Mouse (Mus musculus): ENCODE measurements around the gene Dhx8. TPM values are rescaled to one million over a fixed set of nuclear protein-coding genes. Genes with fewer than 3 reads are reported as not detected.
A peak's percentile ranks its signal among the peaks of the same experiment; 100 is the strongest.

Gene Dhx8
- polyA plus RNA-seq, 1 experiment from 2014 or later, result 36.4 TPM

GRCm38 (mm10) chr11:101783584-101783983, 50.9 kb downstream of the Dhx8 start:
- no peak overlapping the region for H3K9ac ChIP-seq
- H3K27me3 ChIP-seq, result peaks cover 53% of the 10 kb centered on the region
- no peaks in the 10 kb centered on the region for H3K36me3 ChIP-seq
- 21% methylated on average over 9 of the region's 9 CpGs for WGBS
- peak overlapping the region; percentile 96 for H3K4me2 ChIP-seq (replicated peaks)
- peak overlapping the region; percentile 58 for H3K4me3 ChIP-seq (replicated peaks)
- H3K9me3 ChIP-seq (replicated peaks), result no peaks in the 10 kb centered on the region
- H3K4me1 ChIP-seq, result peaks cover 32% of the 10 kb centered on the region
- no peak overlapping the region for H3K27ac ChIP-seq (replicated peaks)
- no peak for ATAC-seq (ENCODE audit: insufficient number of reproducible peaks, low FRiP score, low TSS enrichment, low read depth)

DNA sequence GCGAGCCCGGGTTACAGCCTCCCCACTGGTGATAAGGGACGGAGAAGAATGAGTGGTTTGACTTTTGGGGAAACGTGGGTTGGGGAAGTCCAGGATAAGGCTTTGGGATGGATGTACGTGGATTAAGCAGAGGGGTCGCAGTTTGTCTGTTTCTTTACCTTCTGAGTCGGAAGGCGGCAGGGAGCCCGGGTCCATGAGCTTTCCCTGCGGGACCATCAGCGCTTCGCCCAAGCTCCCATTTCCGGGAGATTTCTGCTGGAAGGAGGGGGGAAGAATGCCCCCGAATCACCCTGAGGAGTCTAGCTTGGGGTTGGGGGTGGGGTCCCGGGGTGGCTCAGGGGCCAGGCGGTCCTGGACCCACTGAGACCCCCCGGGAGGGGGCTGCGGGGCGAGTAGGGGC, 51.4 kb downstream of the Dhx8 start:
- no peak overlapping the region for H3K9ac ChIP-seq
- H3K4me1 ChIP-seq, result peaks cover 32% of the 10 kb centered on the region
- H3K36me3 ChIP-seq, result no peaks in the 10 kb centered on the region
- no peak for ATAC-seq (ENCODE audit: insufficient number of reproducible peaks, low FRiP score, low TSS enrichment, low read depth)
- peaks cover 53% of the 10 kb centered on the region for H3K27me3 ChIP-seq
- H3K27ac ChIP-seq (replicated peaks), result no peak overlapping the region
- H3K9me3 ChIP-seq (replicated peaks), result no peaks in the 10 kb centered on the region
- H3K4me2 ChIP-seq (replicated peaks), result peak overlapping the region; percentile 96
- WGBS, result 3% methylated on average over 17 of the region's 19 CpGs
- peak overlapping the region; percentile 58 for H3K4me3 ChIP-seq (replicated peaks)

DNA sequence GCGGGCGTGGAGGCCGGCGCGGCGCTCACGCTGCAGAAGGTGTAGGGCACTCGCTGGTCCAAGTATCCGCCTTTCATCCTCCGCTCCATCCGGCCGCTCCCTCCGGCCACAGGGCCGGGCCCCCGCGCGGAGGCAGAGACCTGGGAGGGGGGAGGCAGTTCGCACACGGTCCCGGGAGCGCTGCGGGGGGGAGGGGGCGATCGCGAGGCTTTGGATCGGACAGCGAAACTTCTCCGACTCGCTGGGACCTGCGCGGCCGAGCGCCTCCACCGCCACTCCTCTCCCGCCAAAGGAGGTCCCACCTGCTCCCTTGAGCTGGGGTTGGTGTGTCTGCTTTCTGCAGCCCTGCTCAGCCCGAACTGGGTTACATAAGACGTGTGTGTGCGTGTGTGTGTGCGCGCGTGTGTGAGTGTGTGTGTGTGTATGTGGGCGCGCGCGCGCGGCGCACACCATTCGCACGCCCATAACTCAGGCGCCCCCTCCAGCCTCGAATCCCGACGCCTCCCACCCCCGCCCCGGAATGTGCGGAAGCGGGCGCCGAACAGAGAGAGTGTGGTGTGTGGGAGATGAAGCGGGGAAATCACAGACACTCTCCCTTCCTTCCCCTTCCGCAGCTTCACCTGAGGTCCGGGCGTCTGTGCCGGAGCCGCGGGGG, 51.9 kb downstream of the Dhx8 start:
- peaks cover 53% of the 10 kb centered on the region for H3K27me3 ChIP-seq
- WGBS, result under 1% methylated on average over 49 of the region's 67 CpGs
- H3K4me1 ChIP-seq, result peaks cover 32% of the 10 kb centered on the region
- peak overlapping the region; percentile 96 for H3K4me2 ChIP-seq (replicated peaks)
- peak overlapping the region; percentile 58 for H3K4me3 ChIP-seq (replicated peaks)
- ATAC-seq (ENCODE audit: insufficient number of reproducible peaks, low FRiP score, low TSS enrichment, low read depth), result peak; percentile 27; the same call in 1 of the 2 replicates
- H3K36me3 ChIP-seq, result no peaks in the 10 kb centered on the region
- peak overlapping the region; percentile 67; the same call in 1 of the 2 replicates for H3K27ac ChIP-seq (replicated peaks)
- H3K9me3 ChIP-seq (replicated peaks), result no peaks in the 10 kb centered on the region
- H3K9ac ChIP-seq, result peak overlapping the region; percentile 31

GRCm38 (mm10) chr11:101785143-101785851, 52.6 kb downstream of the Dhx8 start, which contains the start of gene Etv4:
Gene Etv4 (minus strand): TSS chr11:101785371.
- Histone ChIP-seq H3K27me3 (peaks cover 53% of the 10 kb centered on the region), H3K36me3 (no peaks in the 10 kb centered on the region), H3K4me1 (peaks cover 32% of the 10 kb centered on the region), H3K9ac (peak within 1 kb of the TSS; percentile 31), H3K9me3 (replicated peaks) (no peaks in the 10 kb centered on the region), H3K4me3 (replicated peaks) (peak within 1 kb of the TSS; percentile 58), H3K4me2 (replicated peaks) (peak within 1 kb of the TSS; percentile 96), H3K27ac (replicated peaks) (peak within 1 kb of the TSS; percentile 67; the same call in 1 of the 2 replicates)
- peak; percentile 90 for ATAC-seq (ENCODE audit: insufficient number of reproducible peaks, low FRiP score, low TSS enrichment, low read depth)
- under 1% methylated on average over 35 of the region's 35 CpGs for WGBS

GRCm38 (mm10) chr11:101785852-101786205, 53.1 kb downstream of the Dhx8 start:
- Histone ChIP-seq H3K9ac (no peak overlapping the region), H3K4me1 (peaks cover 35% of the 10 kb centered on the region), H3K4me2 (replicated peaks) (peak overlapping the region; percentile 96), H3K36me3 (no peaks in the 10 kb centered on the region), H3K27ac (replicated peaks) (no peak overlapping the region), H3K4me3 (replicated peaks) (peak overlapping the region; percentile 58), H3K27me3 (peaks cover 53% of the 10 kb centered on the region), H3K9me3 (replicated peaks) (no peaks in the 10 kb centered on the region)
- WGBS, result 13% methylated on average over 7 of the region's 7 CpGs
- no peak for ATAC-seq (ENCODE audit: insufficient number of reproducible peaks, low FRiP score, low TSS enrichment, low read depth)

DNA sequence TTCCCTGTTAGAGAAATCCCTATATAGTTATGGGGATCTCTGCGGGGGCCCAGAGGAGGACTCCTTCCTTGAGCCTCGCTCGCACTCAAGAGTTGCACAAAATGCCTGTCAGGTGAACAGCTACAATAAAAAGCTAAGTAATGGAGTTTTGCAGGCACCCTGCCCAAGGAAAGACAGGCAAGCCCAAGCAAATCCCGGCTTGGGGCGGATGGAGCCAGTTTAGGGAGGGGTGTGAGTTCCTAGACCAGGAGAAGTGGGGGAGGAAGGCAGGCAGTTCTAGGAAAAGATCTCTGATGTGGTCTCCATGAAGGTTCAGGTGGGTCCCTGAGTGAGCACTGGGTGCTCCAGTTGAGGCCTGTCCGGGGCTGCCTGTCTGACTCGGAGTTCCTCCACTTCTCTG, 53.9 kb downstream of the Dhx8 start:
- no peaks in the 10 kb centered on the region for H3K36me3 ChIP-seq
- H3K4me3 ChIP-seq (replicated peaks), result no peak overlapping the region
- no peak overlapping the region for H3K9ac ChIP-seq
- H3K4me1 ChIP-seq, result peaks cover 44% of the 10 kb centered on the region
- no peaks in the 10 kb centered on the region for H3K9me3 ChIP-seq (replicated peaks)
- ATAC-seq (ENCODE audit: insufficient number of reproducible peaks, low FRiP score, low TSS enrichment, low read depth), result no peak
- peaks cover 53% of the 10 kb centered on the region for H3K27me3 ChIP-seq
- no peak overlapping the region for H3K27ac ChIP-seq (replicated peaks)
- H3K4me2 ChIP-seq (replicated peaks), result no peak overlapping the region
- 44% methylated on average over 7 of the region's 7 CpGs for WGBS

- no peak overlapping the region for H3K9ac ChIP-seq
- H3K36me3 ChIP-seq, result no peaks in the 10 kb centered on the region
- H3K9me3 ChIP-seq (replicated peaks), result no peaks in the 10 kb centered on the region
- H3K27ac ChIP-seq (replicated peaks), result no peak overlapping the region
- no peak for ATAC-seq (ENCODE audit: insufficient number of reproducible peaks, low FRiP score, low TSS enrichment, low read depth)
- H3K4me1 ChIP-seq, result peaks cover 44% of the 10 kb centered on the region
- WGBS, result 81% methylated on average over 1 of the region's 1 CpGs
- no peak overlapping the region for H3K4me3 ChIP-seq (replicated peaks)
- no peak overlapping the region for H3K4me2 ChIP-seq (replicated peaks)
- H3K27me3 ChIP-seq, result peaks cover 50% of the 10 kb centered on the region
Observed at GRCm38 (mm10) chr11:101787432-101787831, 54.7 kb downstream of the Dhx8 start.

DNA sequence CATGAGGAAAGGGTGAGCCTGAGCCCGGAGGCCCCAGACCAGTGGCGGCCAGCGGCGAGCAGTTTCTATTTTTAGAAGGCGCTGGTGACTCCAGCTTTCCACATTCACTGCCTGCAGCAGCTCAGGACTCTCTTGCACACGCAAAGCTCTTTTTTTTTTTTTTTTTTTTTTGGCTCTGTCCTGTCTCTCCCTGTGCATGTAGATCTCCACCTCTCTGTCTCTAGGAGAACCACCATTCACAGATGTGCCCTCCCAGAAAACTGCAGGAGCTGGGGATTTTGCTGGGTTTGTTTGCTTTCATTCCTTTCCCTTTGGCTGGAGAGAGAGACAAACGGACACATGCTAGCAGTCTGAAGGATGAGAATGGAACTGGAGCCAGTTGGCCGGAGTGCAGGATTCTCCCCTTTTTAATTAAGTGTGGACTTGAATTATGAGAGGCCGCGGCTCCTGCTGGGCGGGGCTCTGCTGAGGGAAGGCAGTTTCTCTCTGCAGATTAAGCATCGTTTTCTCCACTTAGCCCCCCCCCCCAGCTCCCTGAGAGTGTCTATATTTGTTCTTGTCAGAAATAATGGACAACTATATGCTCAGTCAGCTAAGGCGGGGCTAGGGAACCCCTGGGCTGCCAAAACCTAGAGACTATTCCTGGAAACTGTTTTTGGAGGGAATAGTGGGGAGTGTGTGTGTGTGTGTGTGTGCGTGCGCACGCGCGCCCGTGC, 58.2 kb downstream of the Dhx8 start:
- WGBS, result 34% methylated on average over 19 of the region's 19 CpGs
- no peak for ATAC-seq (ENCODE audit: insufficient number of reproducible peaks, low FRiP score, low TSS enrichment, low read depth)
- Histone ChIP-seq H3K36me3 (no peaks in the 10 kb centered on the region), H3K4me2 (replicated peaks) (peak overlapping the region; percentile 30), H3K27ac (replicated peaks) (0 out of 2 replicates have a peak overlapping the region, but pooled peaks have one; percentile 29), H3K27me3 (peaks cover 22% of the 10 kb centered on the region), H3K9ac (no peak overlapping the region), H3K4me3 (replicated peaks) (no peak overlapping the region), H3K9me3 (replicated peaks) (no peaks in the 10 kb centered on the region), H3K4me1 (peaks cover 23% of the 10 kb centered on the region)

DNA sequence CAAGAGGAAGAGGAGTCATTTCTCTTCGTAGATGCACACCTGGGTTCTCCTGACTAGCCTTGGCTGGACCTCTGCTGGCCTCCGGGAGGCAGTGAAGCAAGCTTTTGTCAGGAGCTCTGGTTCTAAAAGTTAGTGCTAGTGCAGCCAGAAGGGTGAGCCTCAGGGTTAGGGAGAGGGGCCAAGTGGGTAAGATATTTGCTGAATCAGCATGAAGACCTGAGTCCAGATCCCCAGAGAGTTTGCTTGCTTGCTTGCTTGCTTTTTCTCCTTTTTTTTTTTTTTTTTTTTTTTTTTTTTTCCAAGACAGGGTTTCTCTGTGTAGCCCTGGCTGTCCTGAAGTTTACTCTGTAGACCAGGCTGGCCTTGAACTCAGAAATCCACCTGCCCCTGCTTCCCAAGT, 64.6 kb downstream of the Dhx8 start:
- WGBS, result 81% methylated on average over 2 of the region's 2 CpGs
- Histone ChIP-seq H3K4me2 (replicated peaks) (no peak overlapping the region), H3K9me3 (replicated peaks) (no peaks in the 10 kb centered on the region), H3K9ac (no peak overlapping the region), H3K27me3 (no peaks in the 10 kb centered on the region), H3K4me1 (peaks cover 6% of the 10 kb centered on the region), H3K4me3 (replicated peaks) (no peak overlapping the region), H3K36me3 (no peaks in the 10 kb centered on the region), H3K27ac (replicated peaks) (no peak overlapping the region)
- no peak for ATAC-seq (ENCODE audit: insufficient number of reproducible peaks, low FRiP score, low TSS enrichment, low read depth)

DNA sequence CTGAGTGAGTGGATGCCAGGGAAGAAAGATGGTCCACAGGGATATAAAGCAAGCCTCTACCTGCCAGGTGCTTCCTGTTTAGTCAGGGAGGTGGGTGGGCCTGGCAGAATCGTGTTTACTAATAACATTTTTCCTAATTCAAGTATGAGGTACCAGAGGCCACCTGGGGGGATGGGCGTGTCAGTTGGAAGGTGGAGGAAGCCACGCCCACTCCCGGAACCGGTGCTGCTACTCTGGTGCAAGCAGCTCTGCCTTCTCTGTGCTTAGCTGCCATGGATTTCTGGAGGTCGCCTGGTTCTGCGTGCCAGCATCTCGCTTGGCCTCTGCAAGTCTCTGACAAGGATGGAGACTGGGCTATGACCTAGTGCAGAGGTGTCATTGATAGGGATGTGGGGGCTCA, 65.4 kb downstream of the Dhx8 start:
- no peaks in the 10 kb centered on the region for H3K27me3 ChIP-seq
- 24% methylated on average over 8 of the region's 8 CpGs for WGBS
- peak; percentile 43; the same call in 1 of the 2 replicates for ATAC-seq (ENCODE audit: insufficient number of reproducible peaks, low FRiP score, low TSS enrichment, low read depth)
- no peaks in the 10 kb centered on the region for H3K9me3 ChIP-seq (replicated peaks)
- no peak overlapping the region for H3K4me2 ChIP-seq (replicated peaks)
- no peak overlapping the region for H3K9ac ChIP-seq
- peaks cover 6% of the 10 kb centered on the region for H3K4me1 ChIP-seq
- no peaks in the 10 kb centered on the region for H3K36me3 ChIP-seq
- no peak overlapping the region for H3K4me3 ChIP-seq (replicated peaks)
- no peak overlapping the region for H3K27ac ChIP-seq (replicated peaks)

DNA sequence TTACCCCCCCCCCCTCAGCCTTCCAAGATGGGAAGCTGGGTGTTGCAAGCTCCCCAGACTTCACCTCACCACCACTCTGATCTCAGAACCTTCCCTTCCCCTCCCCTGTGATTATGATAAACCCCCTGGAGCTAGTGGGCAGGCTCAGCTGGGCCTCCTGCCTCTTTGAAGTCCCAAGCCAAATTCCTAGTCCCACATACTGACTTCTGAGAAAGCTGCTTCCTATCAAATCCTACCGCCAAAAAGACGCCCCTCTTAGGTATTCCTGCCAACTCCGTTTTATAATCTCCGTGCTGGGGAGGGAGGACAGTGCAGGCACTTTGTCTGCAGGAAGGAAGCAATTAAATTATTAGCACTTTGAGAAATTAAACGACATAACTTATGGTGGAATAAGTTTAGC, 68.7 kb downstream of the Dhx8 start:
- no peak overlapping the region for H3K27ac ChIP-seq (replicated peaks)
- no peaks in the 10 kb centered on the region for H3K36me3 ChIP-seq
- 4% methylated on average over 5 of the region's 5 CpGs for WGBS
- H3K27me3 ChIP-seq, result no peaks in the 10 kb centered on the region
- H3K9me3 ChIP-seq (replicated peaks), result no peaks in the 10 kb centered on the region
- H3K9ac ChIP-seq, result no peak overlapping the region
- H3K4me2 ChIP-seq (replicated peaks), result no peak overlapping the region
- ATAC-seq (ENCODE audit: insufficient number of reproducible peaks, low FRiP score, low TSS enrichment, low read depth), result no peak
- H3K4me3 ChIP-seq (replicated peaks), result no peak overlapping the region
- H3K4me1 ChIP-seq, result peaks cover 6% of the 10 kb centered on the region
